In genomic region chr5:80952600-80953218, GRCm38 (mm10) we compare ENCODE assay signal across 11 mouse cellular contexts.
DNase-seq lines count a peak whose midpoint lies in the region; ATAC-seq lines count a peak whose summit lies in the region.
"Had no signal": no experiment of that assay in that cellular context is flagged by ENCODE, and none has a peak within 500 bp of the region (broad histone marks: within the 10 kb centered on the region; RNA-seq: fewer than 3 reads in every experiment).

No protein-coding gene starts in this region.

- no peak overlapping the region for H3K4me2 ChIP-seq in midbrain, embryonic 11.5 days
- H3K4me2 ChIP-seq in midbrain, embryonic 16.5 days (ENCODE audit: low read length), result no peak overlapping the region

- no peaks in the 10 kb centered on the region for H3K36me3 ChIP-seq in heart, embryonic 10.5 days
- H3K36me3 ChIP-seq in midbrain, embryonic 11.5 days (ENCODE audit: control insufficient read depth, insufficient read depth, low read length), result no peaks in the 10 kb centered on the region
- H3K36me3 ChIP-seq in midbrain, embryonic 16.5 days (ENCODE audit: control insufficient read depth, insufficient read depth, low read length), result no peaks in the 10 kb centered on the region

- ATAC-seq in midbrain, embryonic 11.5 days (ENCODE audit: low FRiP score), result peak; percentile 67
- no peak for ATAC-seq in midbrain, embryonic 16.5 days

- no peaks in the 10 kb centered on the region for H3K4me1 ChIP-seq in heart, embryonic 10.5 days
- H3K4me1 ChIP-seq in midbrain, embryonic 11.5 days (ENCODE audit: control insufficient read depth, insufficient read depth, low read length), result no peaks in the 10 kb centered on the region
- no peaks in the 10 kb centered on the region for H3K4me1 ChIP-seq in midbrain, embryonic 16.5 days (ENCODE audit: control insufficient read depth, insufficient read depth, low read length)

- intact Hi-C loops in gastrocnemius, postnatal 14 days (cut with DNase I; ENCODE audit: low total_unique reads), result no loop called here

- H3K27ac ChIP-seq in heart, embryonic 10.5 days, result no peak overlapping the region
- no peak overlapping the region for H3K27ac ChIP-seq in midbrain, embryonic 11.5 days (ENCODE audit: low read depth, low read length)
- H3K27ac ChIP-seq in midbrain, embryonic 16.5 days (ENCODE audit: low read length), result no peak overlapping the region

- 59% methylated on average over 4 of the region's 4 CpGs for whole genome bisulfite sequencing in heart, embryonic 10.5 days
- 45% methylated on average over 4 of the region's 4 CpGs for WGBS in midbrain, embryonic 11.5 days
- WGBS in midbrain, embryonic 16.5 days, result 58% methylated on average over 4 of the region's 4 CpGs

- no peak overlapping the region for H3K4me3 ChIP-seq in heart, embryonic 10.5 days
- no peak overlapping the region for H3K4me3 ChIP-seq in midbrain, embryonic 11.5 days (ENCODE audit: low read depth, low read length)
- H3K4me3 ChIP-seq in midbrain, embryonic 16.5 days (ENCODE audit: low read depth, low read length), result no peak overlapping the region

- no peaks in the 10 kb centered on the region for H3K9me3 ChIP-seq in heart, embryonic 10.5 days
- H3K9me3 ChIP-seq in midbrain, embryonic 11.5 days (ENCODE audit: control insufficient read depth, low read length), result no peaks in the 10 kb centered on the region
- H3K9me3 ChIP-seq in midbrain, embryonic 16.5 days (replicated peaks; ENCODE audit: control insufficient read depth, low read length, poor library complexity, severe bottlenecking), result no peaks in the 10 kb centered on the region

- peak; percentile 8 to 13 for DNase-seq in heart, adult 18-20 months
- no peak for DNase-seq in heart, embryonic 10.5 days (ENCODE audit: low spot score)
- DNase-seq in midbrain, embryonic 11.5 days (ENCODE audit: low spot score, missing footprints), result no peak
- DNase-seq in lung, postnatal 10 days, result peak; percentile 30
- no peak for DNase-seq in gastrocnemius, adult 18-20 months (ENCODE audit: low spot score)
- no peak for DNase-seq in left cerebral cortex, adult 18-20 months (ENCODE audit: low spot score in 2 of 2)
- no peak for DNase-seq in gastrocnemius, postnatal 14 days
- DNase-seq: adrenal gland, postnatal 14 days; B cell, adult 2 months; cerebellum, adult 8-10 months had no signal

- no peaks in the 10 kb centered on the region for H3K27me3 ChIP-seq in heart, embryonic 10.5 days (ENCODE audit: insufficient read depth, poor library complexity, severe bottlenecking)
- no peaks in the 10 kb centered on the region for H3K27me3 ChIP-seq in midbrain, embryonic 11.5 days (ENCODE audit: control insufficient read depth, insufficient read depth, low read length)
- no peaks in the 10 kb centered on the region for H3K27me3 ChIP-seq in midbrain, embryonic 16.5 days (ENCODE audit: control insufficient read depth, insufficient read depth, low read depth, low read length)

- H3K9ac ChIP-seq in midbrain, embryonic 11.5 days (ENCODE audit: low read length), result no peak overlapping the region
- no peak overlapping the region for H3K9ac ChIP-seq in midbrain, embryonic 16.5 days (ENCODE audit: low read depth, low read length)

Comparison
In these comparisons a context has a peak if more than half of its experiments do, and no peak if none do; other contexts are left out.
1. DNase-seq: peak in heart, adult 18-20 months (2 of 2) and lung, postnatal 10 days (single experiment); none in heart, embryonic 10.5 days (single experiment), midbrain, embryonic 11.5 days (single experiment), gastrocnemius, adult 18-20 months (single experiment), left cerebral cortex, adult 18-20 months (0 of 2) and gastrocnemius, postnatal 14 days (single experiment).